Mouse (Mus musculus) left cerebral cortex, adult 6 months (tissue): ENCODE data around the gene Mctp2. TPM values are rescaled to one million over a fixed set of nuclear protein-coding genes. Genes with fewer than 3 reads are reported as not detected.

Experiments used
- long read RNA-seq, 2 experiments: library from polyadenylated mRNA; unstranded; transcript quantifications; one replicate each; pipeline ENCODE4 v2.0.0; 2019 to 2020
- polyA plus RNA-seq: library from polyadenylated mRNA; unstranded; fragments of <200 nt; fragmentation: Nextera tagmentation; gene quantifications from 2 replicates; pipeline ENCODE4 v1.2.3, GENCODE M21; 2021

Mctp2 gene
- polyA plus RNA-seq: 0.13 and 0.37 TPM in 2 replicates
- long read RNA-seq, experiment 1, partial matches to known transcripts: 2 of 2 reads
- long read RNA-seq, experiment 1, other reads (novel, unspliced or antisense): 0 of 2 reads
- long read RNA-seq, experiment 2, partial matches to known transcripts: 0 of 1 reads
- long read RNA-seq, experiment 2, other reads (novel, unspliced or antisense): 1 of 1 reads

DNA sequence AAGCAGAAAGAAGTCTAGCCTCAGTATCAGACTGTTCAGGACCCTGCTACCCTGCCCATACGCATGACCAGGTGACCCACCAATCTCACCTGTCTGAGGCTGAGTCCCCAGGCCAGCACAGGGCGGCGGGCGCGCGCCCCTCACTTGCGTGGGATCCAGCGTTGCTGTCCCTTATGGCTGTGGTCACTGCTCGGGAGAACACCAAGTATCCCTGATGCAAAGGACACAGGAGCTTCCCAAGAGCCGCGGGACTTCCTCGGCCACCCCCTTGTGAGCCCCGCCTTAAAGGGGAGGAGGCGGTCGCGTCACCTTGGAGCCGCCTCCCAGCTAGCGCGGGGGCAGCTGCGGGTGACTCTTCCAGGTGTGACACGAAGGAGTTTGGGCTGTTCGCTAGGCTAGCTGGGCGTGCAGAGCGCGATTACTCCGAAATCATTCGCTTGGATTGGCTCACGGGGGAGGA lies at the start of gene Mctp2:
TSS of gene Mctp2 (minus strand) at position 227 of the 460 bp plus-strand sequence.

